Mouse (Mus musculus) C2C12 (cell line): ENCODE data around the gene Hist2h2ab.
"Not testable (repeated sequence)": the region's sequence is repeated elsewhere in the genome, so short reads cannot be mapped to it uniquely, and the experiment has no call there.

ENCODE experiments used
- CEBPB ChIP-seq: IDR thresholded peaks from one replicate; pipeline ENCODE4 v1.6.1; 2011; ENCODE audit warnings: low read depth, mild to moderate bottlenecking, control low read depth, moderate library complexity
- CTCF ChIP-seq: IDR thresholded peaks from one replicate; pipeline ENCODE4 v1.5.1; 2011; ENCODE audit not compliant: control insufficient read depth, insufficient read depth, insufficient read length
- FOSL1 ChIP-seq: IDR thresholded peaks from one replicate; pipeline ENCODE4 v1.8.0; 2011; ENCODE audit warnings: mild to moderate bottlenecking, low read length; ENCODE audit not compliant: poor library complexity, insufficient read depth, severe bottlenecking
- MAX ChIP-seq: IDR thresholded peaks from one replicate; pipeline ENCODE4 v1.6.1; 2011; ENCODE audit warnings: mild to moderate bottlenecking, control low read depth
- MYOD1 ChIP-seq: IDR thresholded peaks from one replicate; pipeline ENCODE4 v1.6.1; 2011; ENCODE audit warnings: low read depth; ENCODE audit not compliant: control insufficient read depth, insufficient read length
- MYOG ChIP-seq: IDR thresholded peaks from one replicate; pipeline ENCODE4 v1.6.1; 2011; ENCODE audit not compliant: control insufficient read depth, insufficient read length; ENCODE audit errors: extremely low read depth
- USF1 ChIP-seq: IDR thresholded peaks from one replicate; pipeline ENCODE4 v1.6.1; 2011; ENCODE audit warnings: low read depth, mild to moderate bottlenecking, control low read depth, moderate library complexity

GRCm38 (mm10) chr3:96239949-96240798 lies 20.5 kb downstream of the Hist2h2ab start, which contains the start of gene Hist2h2aa2:
- TF ChIP-seq CTCF, FOSL1, USF1, CEBPB, MAX, MYOD1, MYOG: not testable (repeated sequence)
